Mouse (Mus musculus): ENCODE data around the gene Mapkapk3.
A peak's percentile ranks its signal among the peaks of the same experiment; 100 is the strongest.

Mapkapk3 gene

GRCm38 (mm10) chr9:107289211-107290076, at the start of gene Mapkapk3:
Gene Mapkapk3 (minus strand): TSS chr9:107289877.
- DNase-seq (ENCODE audit: low spot score): peak; percentile 78

- peak; percentile 76 for DNase-seq (ENCODE audit: low spot score)
These were observed 48.7 kb upstream of the Mapkapk3 start, which contains the start of gene Hemk1 for GRCm38 (mm10) chr9:107338172-107338883. Gene Hemk1 (minus strand): TSS chr9:107338350.

- DNase-seq (ENCODE audit: low spot score): no peak
These were observed 46.7 kb upstream of the Mapkapk3 start for GRCm38 (mm10) chr9:107336386-107336785.

- DNase-seq (ENCODE audit: low spot score): peak; percentile 80
These were observed 46.2 kb upstream of the Mapkapk3 start for GRCm38 (mm10) chr9:107335909-107336308.

- no peak for DNase-seq (ENCODE audit: low spot score)
These were observed 45.4 kb upstream of the Mapkapk3 start for GRCm38 (mm10) chr9:107335046-107335445.

- DNase-seq (ENCODE audit: low spot score): no peak
These were observed 44.7 kb upstream of the Mapkapk3 start for GRCm38 (mm10) chr9:107334356-107334755.

- DNase-seq (ENCODE audit: low spot score): no peak
These were observed 44.0 kb upstream of the Mapkapk3 start for GRCm38 (mm10) chr9:107333686-107334085.

GRCm38 (mm10) chr9:107330791-107331190, 41.1 kb upstream of the Mapkapk3 start:
- DNase-seq (ENCODE audit: low spot score): no peak

- DNase-seq (ENCODE audit: low spot score): no peak
These were observed 38.4 kb upstream of the Mapkapk3 start for GRCm38 (mm10) chr9:107327879-107328620.

- no peak for DNase-seq (ENCODE audit: low spot score)
These were observed 36.2 kb upstream of the Mapkapk3 start for GRCm38 (mm10) chr9:107325904-107326303.

GRCm38 (mm10) chr9:107324799-107325561, 35.3 kb upstream of the Mapkapk3 start:
- DNase-seq (ENCODE audit: low spot score): no peak

- DNase-seq (ENCODE audit: low spot score): no peak
These were observed 33.9 kb upstream of the Mapkapk3 start for GRCm38 (mm10) chr9:107323558-107323957.

GRCm38 (mm10) chr9:107322461-107323050, 32.9 kb upstream of the Mapkapk3 start:
- no peak for DNase-seq (ENCODE audit: low spot score)

- no peak for DNase-seq (ENCODE audit: low spot score)
These were observed 26.1 kb upstream of the Mapkapk3 start for GRCm38 (mm10) chr9:107315791-107316190.

- no peak for DNase-seq (ENCODE audit: low spot score)
These were observed 24.2 kb upstream of the Mapkapk3 start for GRCm38 (mm10) chr9:107313926-107314325.

GRCm38 (mm10) chr9:107312811-107313584, 23.3 kb upstream of the Mapkapk3 start:
- DNase-seq (ENCODE audit: low spot score): peak; percentile 87

- DNase-seq (ENCODE audit: low spot score): no peak
These were observed 19.9 kb upstream of the Mapkapk3 start for GRCm38 (mm10) chr9:107309600-107309999.

- DNase-seq (ENCODE audit: low spot score): no peak
These were observed 19.5 kb upstream of the Mapkapk3 start for GRCm38 (mm10) chr9:107309171-107309570.

- DNase-seq (ENCODE audit: low spot score): no peak
These were observed 18.8 kb upstream of the Mapkapk3 start for GRCm38 (mm10) chr9:107308346-107309000.

GRCm38 (mm10) chr9:107307886-107308285, 18.2 kb upstream of the Mapkapk3 start:
- DNase-seq (ENCODE audit: low spot score): no peak
